Mouse (Mus musculus): ENCODE measurements at regions not wholly inside any gene's neighbourhood (a gene's known extent, or its start where the extent isn't known, plus 50 kb on each side); places are given as distances from the start of the nearest gene placed in this dataset.

- TF ChIP-seq MEF2A (IDR thresholded peaks at IDR 0.05; ENCODE audit: borderline replicate concordance, low read depth, low read length) = no peak
- TF ChIP-seq BHLHE40 (IDR thresholded peaks at IDR 0.05; ENCODE audit: low read depth, low read length) = no peak
Measured at GRCm38 (mm10) chr17:45928013-45928412, 104.2 kb downstream of the Vegfa start (continued).

GRCm38 (mm10) chr17:45925845-45926244, 106.3 kb downstream of the Vegfa start:
- Histone ChIP-seq H3K4me2 (ENCODE audit: insufficient read depth, low read depth, poor library complexity, severe bottlenecking) (no peak overlapping the region), H3K27me3 (replicated peaks) (peaks cover 89% of the 10 kb centered on the region), H3K4me1 (ENCODE audit: control insufficient read depth in 1 of 2, insufficient read depth in 2 of 2) (peaks cover 0 to 4% of the 10 kb centered on the region in 2 experiments; a peak in 2 of 4 replicates), H3K9ac (ENCODE audit: insufficient read depth, low read depth) (no peak overlapping the region), H3K36me3 (replicated peaks in 1 of 2; ENCODE audit: control insufficient read depth in 1 of 2, insufficient read depth in 1 of 2, low read length in 1 of 2) (no peaks in the 10 kb centered on the region), H3K27ac (ENCODE audit: insufficient read depth, low read depth) (no peak overlapping the region), H3K9me3 (replicated peaks; ENCODE audit: low read length) (peaks cover 4% of the 10 kb centered on the region), H3K79me2 (replicated peaks; ENCODE audit: control insufficient read depth, extremely low read depth, insufficient read depth, poor library complexity, severe bottlenecking) (no peaks in the 10 kb centered on the region), H3K4me3 (replicated peaks in 1 of 3; ENCODE audit: low read depth in 2 of 3, low read length in 2 of 3, poor library complexity in 1 of 3) (no peak overlapping the region)
- DNase-seq (ENCODE audit: extremely low read depth) = no peak
- dilution Hi-C loops (cut with MboI; ENCODE audit: extremely low pct_ligation_motif_present, extremely low pct_unique_long_range_greater_than_20kb, low sequenced_read_pairs) (no loop called here), in situ Hi-C loops (cut with MboI; ENCODE audit: low pct_ligation_motif_present, low pct_unique_long_range_greater_than_20kb, low sequenced_read_pairs) (no loop called here)
- no peak for TF ChIP-seq SMC3 (IDR thresholded peaks at IDR 0.05; ENCODE audit: low read depth, low read length)

- H3K36me3 ChIP-seq (replicated peaks in 1 of 2; ENCODE audit: control insufficient read depth in 1 of 2, insufficient read depth in 1 of 2, low read length in 1 of 2) = no peaks in the 10 kb centered on the region
- peaks cover 0 to 4% of the 10 kb centered on the region in 2 experiments; a peak in 2 of 4 replicates for H3K4me1 ChIP-seq (ENCODE audit: control insufficient read depth in 1 of 2, insufficient read depth in 2 of 2)
- no peaks in the 10 kb centered on the region for H3K79me2 ChIP-seq (replicated peaks; ENCODE audit: control insufficient read depth, extremely low read depth, insufficient read depth, poor library complexity, severe bottlenecking)
- H3K9ac ChIP-seq (ENCODE audit: insufficient read depth, low read depth) = no peak overlapping the region
- no peak overlapping the region for H3K4me3 ChIP-seq (replicated peaks in 1 of 3; ENCODE audit: low read depth in 2 of 3, low read length in 2 of 3, poor library complexity in 1 of 3)
- no peaks in the 10 kb centered on the region for H3K9me3 ChIP-seq (replicated peaks; ENCODE audit: low read length)
- TF ChIP-seq SMC3 (IDR thresholded peaks at IDR 0.05; ENCODE audit: low read depth, low read length) (no peak), IRF4 (IDR thresholded peaks at IDR 0.05; ENCODE audit: low read depth, low read length) (no peak), PAX5 (IDR thresholded peaks at IDR 0.05; ENCODE audit: low read length) (no peak), ETS1 (conservative IDR thresholded peaks at IDR 0.05; ENCODE audit: low read depth, low read length) (no peak), GABPA (IDR thresholded peaks at IDR 0.05; ENCODE audit: insufficient replicate concordance, low read depth, low read length) (no peak), MYC (IDR thresholded peaks at IDR 0.05; ENCODE audit: low read depth, low read length) (no peak), ELF1 (IDR thresholded peaks at IDR 0.05; ENCODE audit: low read depth, low read length) (no peak), MEF2A (IDR thresholded peaks at IDR 0.05; ENCODE audit: borderline replicate concordance, low read depth, low read length) (no peak), CHD1 (IDR thresholded peaks at IDR 0.05; ENCODE audit: low read depth, low read length) (no peak), POLR2A (IDR thresholded peaks at IDR 0.05; ENCODE audit: low read depth, low read length) (no peak), ZKSCAN1 (IDR thresholded peaks at IDR 0.05; ENCODE audit: borderline replicate concordance, low read depth, low read length) (no peak), CHD2 (IDR thresholded peaks at IDR 0.05; ENCODE audit: low read length) (no peak), EP300 (IDR thresholded peaks at IDR 0.05; ENCODE audit: low read length) (no peak), MAZ (IDR thresholded peaks at IDR 0.05; ENCODE audit: low read depth, low read length) (no peak), TCF12 (IDR thresholded peaks at IDR 0.05; ENCODE audit: low read depth, low read length) (no peak), MAFK (IDR thresholded peaks at IDR 0.05; ENCODE audit: insufficient replicate concordance, low read length) (no peak), HCFC1 (IDR thresholded peaks at IDR 0.05; ENCODE audit: low read depth, low read length) (no peak), USF2 (conservative IDR thresholded peaks at IDR 0.05; ENCODE audit: low read depth, low read length) (no peak), TBP (conservative IDR thresholded peaks at IDR 0.05; ENCODE audit: low read depth, low read length) (no peak)
- H3K27me3 ChIP-seq (replicated peaks) = peaks cover 86% of the 10 kb centered on the region
- dilution Hi-C loops (cut with MboI; ENCODE audit: extremely low pct_ligation_motif_present, extremely low pct_unique_long_range_greater_than_20kb, low sequenced_read_pairs) = no loop called here
- in situ Hi-C loops (cut with MboI; ENCODE audit: low pct_ligation_motif_present, low pct_unique_long_range_greater_than_20kb, low sequenced_read_pairs) = no loop called here
- H3K27ac ChIP-seq (ENCODE audit: insufficient read depth, low read depth) = no peak overlapping the region
- no peak for DNase-seq (ENCODE audit: extremely low read depth)
- H3K4me2 ChIP-seq (ENCODE audit: insufficient read depth, low read depth, poor library complexity, severe bottlenecking) = no peak overlapping the region
Measured at GRCm38 (mm10) chr17:45924595-45924994, 107.6 kb downstream of the Vegfa start.

Data from CH12.LX (cell line).